Mouse (Mus musculus): ENCODE results near the gene Vps13d. TPM values are rescaled to one million over a fixed set of nuclear protein-coding genes. Genes with fewer than 3 reads are reported as not detected.

Vps13d gene
- polyA plus RNA-seq, 1 experiment from 2014 or later: 3.5 TPM

DNA sequence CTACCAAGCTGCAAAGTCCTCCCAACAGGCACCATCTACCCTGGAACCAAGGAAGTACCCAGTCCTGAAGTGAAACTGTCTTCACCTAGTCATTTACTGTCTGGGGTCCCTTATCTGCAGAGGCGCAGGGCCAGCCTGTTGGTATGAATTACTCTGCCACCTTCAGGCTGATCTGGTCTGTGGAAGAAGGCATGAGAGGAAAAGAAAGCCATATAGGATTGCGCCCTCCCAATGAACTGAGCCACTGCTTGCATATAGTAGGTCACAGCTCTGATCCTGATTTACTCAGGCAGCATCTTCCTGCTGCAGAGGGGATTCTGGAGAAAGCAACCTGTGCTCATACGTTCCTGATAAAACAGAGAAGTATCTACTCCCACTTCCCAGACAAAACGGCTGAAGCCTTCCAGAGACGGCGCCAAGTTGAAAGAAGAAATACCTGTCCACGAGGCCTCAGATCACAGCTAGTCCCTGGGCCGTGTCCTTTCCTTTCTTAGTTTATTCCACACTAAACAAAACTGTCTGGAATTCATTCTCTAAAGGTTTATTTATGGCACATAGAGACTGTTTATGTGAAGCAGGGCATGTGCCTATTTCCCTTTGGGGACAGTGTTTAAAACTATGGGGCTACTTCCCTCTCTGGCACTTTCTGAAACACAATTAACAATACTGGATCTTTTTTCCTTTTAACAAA is 144.1 kb downstream of the Vps13d start:
- Histone ChIP-seq H3K4me2 (no peak overlapping the region), H3K36me3 (replicated peaks) (peaks cover 60% of the 10 kb centered on the region), H3K27ac (replicated peaks) (peak overlapping the region; percentile 19; the same call in 1 of the 2 replicates), H3K27me3 (no peaks in the 10 kb centered on the region), H3K4me1 (replicated peaks) (peaks cover 34% of the 10 kb centered on the region), H3K9me3 (replicated peaks) (no peaks in the 10 kb centered on the region), H3K4me3 (replicated peaks) (no peak overlapping the region), H3K9ac (no peak overlapping the region)
- ATAC-seq (ENCODE audit: insufficient read depth): peak; percentile 64
- 62% methylated on average over 8 of the region's 8 CpGs for WGBS (ENCODE audit: insufficient replicate concordance)

DNA sequence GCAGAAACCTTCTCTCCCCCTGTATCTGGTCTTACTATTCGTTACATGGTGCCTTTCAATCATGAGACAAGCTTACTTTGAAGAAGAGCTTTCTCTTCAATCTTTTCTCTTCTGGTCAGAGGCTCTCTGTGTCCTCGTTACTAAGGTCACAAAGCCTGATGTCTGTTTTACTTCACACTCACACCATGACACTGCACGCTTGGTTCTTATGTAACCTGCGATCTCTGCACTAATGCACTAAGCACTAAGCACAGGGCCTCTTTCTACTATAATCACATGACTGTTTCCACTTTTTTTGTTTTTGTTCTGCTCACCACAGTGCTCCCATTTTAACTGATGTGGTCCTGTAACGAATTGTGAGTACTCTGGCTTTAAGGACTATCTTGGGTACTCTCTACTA is 146.8 kb downstream of the Vps13d start:
- Histone ChIP-seq H3K36me3 (replicated peaks) (peaks cover 65% of the 10 kb centered on the region), H3K9ac (no peak overlapping the region), H3K4me1 (replicated peaks) (peaks cover 27% of the 10 kb centered on the region), H3K9me3 (replicated peaks) (no peaks in the 10 kb centered on the region), H3K4me2 (no peak overlapping the region), H3K27me3 (no peaks in the 10 kb centered on the region), H3K4me3 (replicated peaks) (no peak overlapping the region), H3K27ac (replicated peaks) (no peak overlapping the region)
- WGBS (ENCODE audit: insufficient replicate concordance): 82% methylated on average over 5 of the region's 5 CpGs
- ATAC-seq (ENCODE audit: insufficient read depth): no peak

DNA sequence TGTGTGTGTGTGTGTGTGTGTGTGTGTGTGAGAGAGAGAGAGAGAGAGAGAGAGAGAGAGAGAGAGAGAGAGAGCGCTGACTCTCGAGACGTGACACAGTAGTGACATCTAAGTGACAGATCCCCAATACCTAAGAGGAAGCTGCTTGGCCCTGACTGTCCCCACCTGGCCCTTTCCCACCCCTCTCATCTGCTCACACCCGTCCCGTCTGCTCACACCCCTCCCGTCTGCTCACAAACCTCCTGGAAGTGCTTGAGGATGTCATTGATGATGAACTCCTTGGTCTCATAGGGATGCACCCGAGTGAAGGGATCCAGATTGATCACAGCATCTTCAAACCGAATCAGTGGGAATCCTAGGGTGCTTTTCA is 148.8 kb downstream of the Vps13d start:
- no peaks in the 10 kb centered on the region for H3K9me3 ChIP-seq (replicated peaks)
- no peak overlapping the region for H3K27ac ChIP-seq (replicated peaks)
- peaks cover 42% of the 10 kb centered on the region for H3K4me1 ChIP-seq (replicated peaks)
- ATAC-seq (ENCODE audit: insufficient read depth): no peak
- WGBS (ENCODE audit: insufficient replicate concordance): 78% methylated on average over 8 of the region's 8 CpGs
- peaks cover 60% of the 10 kb centered on the region for H3K36me3 ChIP-seq (replicated peaks)
- H3K4me2 ChIP-seq: no peak overlapping the region
- no peak overlapping the region for H3K4me3 ChIP-seq (replicated peaks)
- H3K27me3 ChIP-seq: no peaks in the 10 kb centered on the region
- no peak overlapping the region for H3K9ac ChIP-seq

DNA sequence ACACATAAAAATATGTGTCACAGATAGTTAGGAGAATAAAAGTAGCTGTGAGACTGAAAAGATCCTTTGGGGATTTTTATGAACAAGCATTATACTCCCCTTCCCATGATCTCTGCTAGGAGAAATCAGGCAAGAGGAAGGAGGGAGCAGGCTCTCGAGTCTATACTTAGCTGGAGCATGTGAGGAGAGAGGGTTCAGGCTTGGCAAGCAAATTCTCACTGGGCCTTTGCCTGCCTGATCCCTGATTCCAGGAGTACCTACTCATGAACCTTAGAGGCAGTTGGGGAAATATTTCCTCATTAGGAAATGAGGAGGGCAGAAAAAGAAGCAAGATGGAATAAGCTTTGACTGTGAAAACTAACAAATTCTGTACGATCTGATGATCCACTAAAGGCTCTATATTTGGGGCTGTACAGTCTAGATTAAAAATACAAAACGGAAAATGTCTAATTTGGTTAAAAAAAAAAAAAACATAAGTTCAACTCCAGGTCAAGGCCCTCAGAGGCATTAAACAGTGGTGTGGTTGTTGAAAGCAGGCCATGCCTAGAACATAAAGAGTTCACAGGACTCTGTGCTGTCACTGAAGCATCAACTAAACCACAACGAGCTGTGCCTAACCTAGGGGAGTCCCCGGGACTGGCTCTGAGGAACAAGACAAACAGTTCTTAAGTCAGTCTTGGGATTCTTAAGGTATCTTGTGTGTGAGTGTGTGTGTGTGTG is 149.3 kb downstream of the Vps13d start:
- H3K9ac ChIP-seq: no peak overlapping the region
- ATAC-seq (ENCODE audit: insufficient read depth): no peak
- no peaks in the 10 kb centered on the region for H3K9me3 ChIP-seq (replicated peaks)
- no peak overlapping the region for H3K27ac ChIP-seq (replicated peaks)
- H3K4me1 ChIP-seq (replicated peaks): peaks cover 43% of the 10 kb centered on the region
- H3K27me3 ChIP-seq: no peaks in the 10 kb centered on the region
- peaks cover 56% of the 10 kb centered on the region for H3K36me3 ChIP-seq (replicated peaks)
- 62% methylated on average over 5 of the region's 5 CpGs for WGBS (ENCODE audit: insufficient replicate concordance)
- H3K4me3 ChIP-seq (replicated peaks): no peak overlapping the region
- H3K4me2 ChIP-seq: no peak overlapping the region

DNA sequence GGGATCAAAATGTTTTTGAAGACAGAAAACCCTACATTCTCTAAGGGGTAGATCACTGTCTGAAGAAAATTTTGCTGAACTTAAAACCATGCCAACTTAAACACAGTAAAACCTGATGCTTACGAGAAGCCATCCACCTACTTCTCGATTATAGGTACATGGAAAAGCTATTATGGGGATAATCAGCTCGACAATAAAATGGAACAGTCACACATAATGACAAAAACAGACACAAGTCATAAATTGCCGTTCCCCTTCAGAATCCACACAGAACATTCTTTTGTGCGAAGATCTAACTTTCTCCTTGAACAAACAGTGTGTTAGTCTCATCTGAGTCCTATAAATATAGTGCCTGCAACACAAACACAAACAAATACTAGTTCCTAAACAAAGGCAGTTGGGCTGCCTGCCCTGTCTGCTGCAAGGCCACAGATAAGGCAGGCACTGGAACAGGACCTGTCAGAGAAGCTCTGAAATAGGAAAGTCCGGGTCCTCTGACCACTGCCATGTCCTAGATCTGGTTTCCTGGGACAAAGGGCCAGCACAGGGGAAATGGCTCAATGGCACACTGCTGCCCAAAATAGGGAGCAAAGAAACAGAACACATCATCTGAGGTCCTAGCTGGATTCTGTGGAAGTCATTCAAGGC is 153.5 kb downstream of the Vps13d start:
- Histone ChIP-seq H3K27me3 (no peaks in the 10 kb centered on the region), H3K4me1 (replicated peaks) (peaks cover 51% of the 10 kb centered on the region), H3K9me3 (replicated peaks) (no peaks in the 10 kb centered on the region), H3K27ac (replicated peaks) (peak overlapping the region; percentile 38), H3K4me2 (no peak overlapping the region), H3K36me3 (replicated peaks) (peaks cover 63% of the 10 kb centered on the region), H3K4me3 (replicated peaks) (no peak overlapping the region), H3K9ac (no peak overlapping the region)
- 59% methylated on average over 6 of the region's 6 CpGs for WGBS (ENCODE audit: insufficient replicate concordance)
- ATAC-seq (ENCODE audit: insufficient read depth): no peak

DNA sequence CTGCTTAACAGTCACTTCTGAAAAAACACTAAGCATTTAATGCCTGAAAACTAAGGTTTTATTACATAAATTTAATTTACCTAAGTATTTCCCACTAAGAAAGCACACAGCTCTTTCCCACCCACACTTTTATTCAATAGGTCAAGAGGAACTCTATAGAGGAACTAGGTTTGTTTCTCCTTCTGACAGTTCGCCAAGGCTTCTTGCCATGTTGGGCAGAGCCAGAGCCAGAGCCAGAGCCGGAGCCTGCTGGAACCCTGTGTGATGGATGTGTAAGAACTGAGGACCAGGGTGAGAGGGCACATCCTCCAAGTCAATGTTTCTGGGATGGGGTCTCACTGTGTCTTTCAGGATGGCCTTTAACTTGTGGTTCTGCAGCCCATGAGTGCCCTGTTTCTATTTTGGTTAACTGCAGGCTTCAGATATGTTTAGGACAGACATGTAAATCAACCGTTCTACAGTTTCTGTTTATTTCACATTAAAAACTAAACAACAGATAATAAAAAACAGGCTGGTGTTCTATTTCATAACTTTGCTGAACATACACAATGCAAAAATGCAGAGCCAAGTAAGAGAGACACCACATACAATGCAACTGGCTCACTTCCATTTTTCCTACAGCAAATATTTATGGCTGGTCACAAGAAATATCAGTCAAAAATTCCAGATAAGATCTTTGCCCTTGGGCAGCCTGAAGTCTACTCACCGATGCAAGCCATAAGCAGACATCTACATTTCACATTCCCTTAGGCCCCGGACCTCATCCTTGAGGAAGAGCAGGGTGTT is 157.0 kb downstream of the Vps13d start:
- 73% methylated on average over 5 of the region's 5 CpGs for WGBS (ENCODE audit: insufficient replicate concordance)
- Histone ChIP-seq H3K27me3 (no peaks in the 10 kb centered on the region), H3K27ac (replicated peaks) (peak overlapping the region; percentile 89), H3K4me3 (replicated peaks) (no peak overlapping the region), H3K36me3 (replicated peaks) (peaks cover 32% of the 10 kb centered on the region), H3K4me1 (replicated peaks) (peaks cover 83% of the 10 kb centered on the region), H3K9me3 (replicated peaks) (no peaks in the 10 kb centered on the region), H3K9ac (no peak overlapping the region), H3K4me2 (no peak overlapping the region)
- ATAC-seq (ENCODE audit: insufficient read depth): no peak

DNA sequence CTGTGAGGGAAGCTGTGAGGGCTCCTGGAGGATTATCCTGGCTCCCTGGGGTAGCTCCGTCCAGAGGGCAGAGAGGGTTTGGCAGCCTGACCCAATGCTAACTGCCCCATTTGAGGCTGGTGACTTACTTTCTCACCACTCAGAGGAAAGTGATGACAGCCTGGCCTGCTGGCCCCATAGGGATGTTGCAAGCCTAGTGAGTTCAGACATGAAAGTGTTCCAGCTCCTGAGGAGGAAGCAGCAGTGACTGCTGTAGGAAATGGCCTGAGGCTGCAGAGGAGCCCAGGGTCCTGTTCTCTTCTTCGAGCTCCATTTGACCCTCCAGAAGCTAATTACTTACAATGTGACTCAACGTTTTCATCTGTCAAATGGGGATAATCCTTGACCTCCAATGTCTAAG is 157.8 kb downstream of the Vps13d start:
- H3K4me3 ChIP-seq (replicated peaks): no peak overlapping the region
- no peaks in the 10 kb centered on the region for H3K27me3 ChIP-seq
- H3K27ac ChIP-seq (replicated peaks): peak overlapping the region; percentile 89
- H3K36me3 ChIP-seq (replicated peaks): peaks cover 24% of the 10 kb centered on the region
- no peaks in the 10 kb centered on the region for H3K9me3 ChIP-seq (replicated peaks)
- H3K4me2 ChIP-seq: no peak overlapping the region
- no peak overlapping the region for H3K9ac ChIP-seq
- no peak for ATAC-seq (ENCODE audit: insufficient read depth)
- 63% methylated on average over 3 of the region's 3 CpGs for WGBS (ENCODE audit: insufficient replicate concordance)
- peaks cover 83% of the 10 kb centered on the region for H3K4me1 ChIP-seq (replicated peaks)

DNA sequence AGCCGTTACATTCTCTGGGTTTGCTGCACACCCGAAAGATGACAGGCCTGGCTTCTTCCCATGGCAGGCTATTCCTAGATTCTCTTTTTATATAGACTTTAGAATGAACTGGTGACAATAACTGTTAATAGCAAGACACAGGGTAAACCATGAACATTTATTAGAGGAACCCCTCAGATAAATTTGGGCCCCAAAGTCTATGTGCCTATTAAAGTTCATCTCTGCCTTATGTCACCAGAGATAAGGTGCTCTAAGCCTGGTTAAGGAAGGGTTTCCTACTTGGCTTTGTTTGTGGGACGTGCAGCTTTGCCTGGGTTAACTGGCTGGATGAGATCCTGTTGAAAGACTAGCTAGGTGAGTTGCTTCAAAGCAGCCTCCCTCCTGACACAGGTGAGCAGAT is 159.4 kb downstream of the Vps13d start:
- H3K4me3 ChIP-seq (replicated peaks): no peak overlapping the region
- H3K27me3 ChIP-seq: no peaks in the 10 kb centered on the region
- no peaks in the 10 kb centered on the region for H3K9me3 ChIP-seq (replicated peaks)
- H3K27ac ChIP-seq (replicated peaks): peak overlapping the region; percentile 89
- 19% methylated on average over 3 of the region's 3 CpGs for WGBS (ENCODE audit: insufficient replicate concordance)
- ATAC-seq (ENCODE audit: insufficient read depth): peak; percentile 30
- H3K36me3 ChIP-seq (replicated peaks): peaks cover 20% of the 10 kb centered on the region
- H3K4me1 ChIP-seq (replicated peaks): peaks cover 77% of the 10 kb centered on the region
- H3K9ac ChIP-seq: peak overlapping the region; percentile 45
- H3K4me2 ChIP-seq: peak overlapping the region; percentile 67

DNA sequence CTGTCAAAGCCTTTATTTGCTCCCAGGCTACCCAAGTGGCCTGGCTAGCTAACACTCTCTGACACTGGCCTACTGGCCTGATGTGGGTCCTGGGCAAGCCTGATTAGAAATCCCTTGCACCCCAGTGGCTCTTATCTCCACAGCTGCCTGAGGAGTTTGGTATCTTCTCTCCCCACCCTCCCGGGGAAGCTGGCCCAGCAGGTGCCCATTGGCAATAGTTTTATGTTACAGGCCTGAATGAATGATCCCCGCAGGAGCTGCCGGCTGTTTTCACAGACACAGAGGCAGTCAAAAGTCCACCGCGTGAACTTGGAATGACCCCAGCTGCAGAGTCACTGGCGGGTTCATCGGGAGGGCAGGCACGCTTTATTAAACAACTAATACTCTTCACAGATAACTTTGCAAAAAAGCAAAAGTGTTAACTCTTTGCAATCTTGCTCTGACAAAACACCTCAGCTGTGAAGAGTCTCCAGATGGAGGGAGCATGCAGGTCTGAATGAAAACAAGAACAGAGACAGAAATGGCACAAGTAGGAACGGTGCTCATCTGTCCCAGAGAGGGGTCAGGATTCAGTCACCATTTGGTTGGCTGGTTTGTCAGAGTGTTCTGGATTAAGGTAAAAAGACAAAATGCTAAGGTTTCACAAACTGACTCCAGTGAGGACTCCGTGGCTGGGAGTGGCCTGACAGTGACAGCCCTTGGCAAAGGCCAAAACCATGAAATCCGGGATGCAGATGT is 160.1 kb downstream of the Vps13d start:
- Histone ChIP-seq H3K4me2 (peak overlapping the region; percentile 67), H3K4me3 (replicated peaks) (peak overlapping the region; percentile 30), H3K9ac (peak overlapping the region; percentile 45), H3K27me3 (no peaks in the 10 kb centered on the region), H3K9me3 (replicated peaks) (no peaks in the 10 kb centered on the region), H3K27ac (replicated peaks) (peak overlapping the region; percentile 89), H3K36me3 (replicated peaks) (peaks cover 14% of the 10 kb centered on the region), H3K4me1 (replicated peaks) (peaks cover 77% of the 10 kb centered on the region)
- WGBS (ENCODE audit: insufficient replicate concordance): 21% methylated on average over 11 of the region's 11 CpGs
- peak; percentile 93 for ATAC-seq (ENCODE audit: insufficient read depth)

DNA sequence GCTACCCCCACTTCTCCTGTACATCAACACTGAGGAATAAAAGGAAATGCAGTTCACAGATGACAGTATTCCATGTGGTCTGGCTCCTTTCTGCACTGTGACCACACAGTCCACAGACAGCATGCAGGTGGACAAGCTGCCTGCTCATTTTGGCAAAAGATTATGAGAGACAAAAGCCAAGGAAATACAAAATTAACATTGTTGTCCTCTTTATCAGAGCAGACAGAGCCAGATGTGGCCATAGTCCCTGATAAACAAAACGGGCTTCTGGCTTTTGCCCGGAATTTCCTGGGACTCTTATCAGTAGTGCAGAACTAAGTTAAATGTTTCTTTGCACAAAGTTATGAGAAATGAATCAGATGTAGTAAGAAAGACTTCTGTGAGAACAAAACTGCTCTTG is 161.4 kb downstream of the Vps13d start:
- Histone ChIP-seq H3K4me3 (replicated peaks) (no peak overlapping the region), H3K4me1 (replicated peaks) (peaks cover 77% of the 10 kb centered on the region), H3K27me3 (no peaks in the 10 kb centered on the region), H3K9ac (no peak overlapping the region), H3K4me2 (peak overlapping the region; percentile 67), H3K36me3 (replicated peaks) (peaks cover 12% of the 10 kb centered on the region; the same call in 1 of the 2 replicates), H3K9me3 (replicated peaks) (no peaks in the 10 kb centered on the region), H3K27ac (replicated peaks) (peak overlapping the region; percentile 89)
- WGBS (ENCODE audit: insufficient replicate concordance): 6% methylated on average over 2 of the region's 2 CpGs
- ATAC-seq (ENCODE audit: insufficient read depth): peak; percentile 41

Data from liver, embryonic 15.5 days (tissue).